Mouse (Mus musculus) splenic B cell, adult 2 months (primary cell): Measurements from ENCODE around the gene Tpm3.
"Not testable (repeated sequence)": the region's sequence is repeated elsewhere in the genome, so short reads cannot be mapped to it uniquely, and the experiment has no call there.

Experiments
- DNase-seq: peaks from one replicate; pipeline ENCODE4 v3.0.0-alpha.2; 2011; ENCODE audit warnings: low read depth, low spot score
- H3K27me3 ChIP-seq: 2 replicates; pipeline ENCODE4 v1.6.1; 2012; ENCODE audit warnings: mild to moderate bottlenecking, low read length, moderate library complexity, mixed read lengths; ENCODE audit not compliant: control insufficient read depth, poor library complexity, insufficient read depth, severe bottlenecking
- H3K36me3 ChIP-seq: 2 replicates; pipeline ENCODE4 v1.6.1; 2012; ENCODE audit warnings: mild to moderate bottlenecking, low read length, moderate library complexity, mixed read lengths; ENCODE audit not compliant: control insufficient read depth, poor library complexity, insufficient read depth, severe bottlenecking

Gene Tpm3

GRCm38 (mm10) chr3:90101673-90102072 lies 29.2 kb downstream of the Tpm3 start:
- no peak for DNase-seq
- H3K27me3 ChIP-seq: no peaks in the 10 kb centered on the region

DNA sequence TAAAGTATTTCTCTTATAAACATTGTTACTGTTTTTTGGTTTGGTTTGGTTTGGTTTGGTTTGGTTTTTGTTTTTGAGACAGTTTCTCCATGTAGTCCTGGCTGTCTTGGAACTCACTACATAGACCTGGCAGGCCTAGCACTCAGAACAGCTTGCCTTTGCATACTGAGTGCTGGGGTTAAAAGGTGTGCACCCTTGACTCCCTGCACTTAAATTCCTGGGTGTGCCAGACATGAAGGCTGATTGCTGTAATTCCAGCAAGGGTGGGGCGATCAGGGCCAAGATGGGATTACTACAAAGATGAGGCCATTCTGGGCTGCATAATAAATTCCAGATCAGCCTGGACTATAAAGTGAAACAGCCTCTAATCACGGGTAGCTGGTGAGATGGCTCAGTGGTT lies 29.8 kb downstream of the Tpm3 start:
- Histone ChIP-seq H3K27me3 (no peaks in the 10 kb centered on the region), H3K36me3 (peaks cover 3% of the 10 kb centered on the region; the same call in 1 of the 2 replicates)
- DNase-seq: no peak

More at GRCm38 (mm10) chr3:90101673-90102072, 29.2 kb downstream of the Tpm3 start:
- peaks cover 5% of the 10 kb centered on the region; the same call in 1 of the 2 replicates for H3K36me3 ChIP-seq

DNA sequence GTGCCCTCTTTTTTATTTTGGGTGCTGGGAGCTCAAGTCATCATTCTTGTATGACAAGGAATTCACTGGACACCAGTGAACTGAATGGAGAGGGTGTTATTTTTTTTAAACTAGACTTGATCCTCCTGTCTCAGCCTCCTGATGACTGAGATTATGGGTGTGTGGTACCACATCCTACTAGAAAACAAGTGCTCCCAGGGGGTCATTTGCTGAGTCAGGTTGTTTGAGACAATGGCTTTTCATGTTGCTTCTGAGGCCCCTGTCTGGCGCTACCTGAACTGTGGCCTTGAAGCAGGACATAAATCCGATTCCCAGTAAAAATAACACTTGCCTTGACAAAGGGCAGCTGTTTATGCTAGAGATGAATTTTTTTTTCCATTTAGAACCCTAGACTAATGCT lies 30.7 kb downstream of the Tpm3 start:
- Histone ChIP-seq H3K27me3 (no peaks in the 10 kb centered on the region), H3K36me3 (no peaks in the 10 kb centered on the region; the same call in 1 of the 2 replicates)
- no peak for DNase-seq

- no peaks in the 10 kb centered on the region; the same call in 1 of the 2 replicates for H3K36me3 ChIP-seq
- DNase-seq: no peak
- no peaks in the 10 kb centered on the region for H3K27me3 ChIP-seq
Measured at GRCm38 (mm10) chr3:90103938-90104337, 31.5 kb downstream of the Tpm3 start, which contains the start of gene Nup210l. TSS of gene Nup210l (plus strand) at chr3:90104132.

GRCm38 (mm10) chr3:90111706-90112105 lies 39.3 kb downstream of the Tpm3 start:
- no peaks in the 10 kb centered on the region for H3K27me3 ChIP-seq
- no peaks in the 10 kb centered on the region for H3K36me3 ChIP-seq
- peak; percentile 47 for DNase-seq

DNA sequence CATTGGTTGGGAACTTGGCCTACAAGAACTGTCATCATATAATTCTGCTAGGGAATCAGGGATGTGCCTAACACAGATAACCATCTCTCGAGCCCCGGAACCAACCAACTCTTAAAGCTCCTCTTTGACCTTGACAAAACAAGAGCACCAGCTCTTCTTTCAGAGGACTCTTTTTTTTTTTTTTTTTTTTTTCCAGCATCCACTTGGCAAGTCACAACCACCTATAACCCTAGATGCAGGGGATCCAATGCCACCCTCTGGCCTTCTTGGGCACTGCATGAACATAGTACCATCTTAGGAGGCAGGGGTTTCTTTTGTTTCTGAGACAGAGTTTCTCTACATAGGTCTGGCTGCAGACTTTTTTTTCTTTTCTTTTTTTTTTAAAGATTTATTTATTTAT lies 41.9 kb downstream of the Tpm3 start:
- no peaks in the 10 kb centered on the region for H3K36me3 ChIP-seq
- peak; percentile 50 for DNase-seq
- H3K27me3 ChIP-seq: no peaks in the 10 kb centered on the region

DNA sequence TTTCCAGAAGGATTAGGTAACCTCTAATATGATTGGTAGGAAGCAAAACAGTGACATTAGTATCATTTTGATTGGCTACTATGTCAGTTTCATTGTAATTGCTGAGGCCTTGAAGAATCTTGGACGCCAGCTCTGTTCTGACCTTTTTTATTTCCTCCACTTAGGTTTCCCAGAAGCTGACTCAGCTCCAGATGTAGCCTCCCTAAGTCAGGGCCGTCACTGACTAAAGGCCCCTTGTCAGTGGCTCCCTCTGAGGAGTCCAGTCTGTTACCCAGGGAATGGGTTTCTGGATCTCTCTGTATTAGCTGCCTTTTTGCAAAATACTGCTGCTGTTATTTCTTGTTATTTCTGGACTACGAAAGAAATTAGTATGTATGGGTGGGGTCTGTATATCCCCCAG lies 43.1 kb downstream of the Tpm3 start:
- Histone ChIP-seq H3K36me3 (no peaks in the 10 kb centered on the region), H3K27me3 (no peaks in the 10 kb centered on the region)
- no peak for DNase-seq

DNA sequence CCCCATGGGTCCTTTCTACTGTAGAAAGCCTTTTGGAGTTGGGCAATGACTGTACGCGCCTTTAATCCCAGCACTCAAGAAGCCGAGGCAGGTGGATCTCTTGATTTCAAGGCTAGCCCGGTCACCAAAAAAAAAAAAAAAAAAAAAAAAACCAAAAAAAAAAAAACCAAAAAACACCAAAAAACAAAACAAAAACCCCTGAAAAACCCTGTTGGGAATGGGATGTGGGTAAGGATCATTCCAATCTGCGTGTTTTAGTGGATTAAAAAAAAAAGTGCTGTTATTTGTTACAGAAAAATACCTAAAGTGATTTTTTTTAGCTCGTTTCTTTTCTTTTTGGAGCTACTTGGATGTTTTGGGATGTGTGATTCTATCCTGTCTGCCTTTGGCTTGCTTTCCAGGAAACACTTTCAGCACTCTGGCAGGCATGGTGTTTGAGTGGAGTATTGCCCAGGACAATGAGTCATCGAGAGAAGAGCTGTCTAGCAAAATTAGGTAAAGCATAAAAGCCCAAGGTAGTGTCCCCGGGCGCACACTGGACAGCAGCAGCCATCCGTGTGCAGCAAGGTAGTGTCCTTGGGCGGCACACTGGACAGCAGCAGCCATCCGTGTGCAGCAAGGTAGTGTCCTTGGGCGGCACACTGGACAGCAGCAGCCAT lies 45.8 kb downstream of the Tpm3 start:
- DNase-seq: no peak
- Histone ChIP-seq H3K36me3 (no peaks in the 10 kb centered on the region), H3K27me3 (no peaks in the 10 kb centered on the region)

- DNase-seq, H3K36me3 ChIP-seq, H3K27me3 ChIP-seq: not testable (repeated sequence)
Measured at GRCm38 (mm10) chr3:90122036-90122435, 49.6 kb downstream of the Tpm3 start.

- no peaks in the 10 kb centered on the region for H3K36me3 ChIP-seq
- no peaks in the 10 kb centered on the region for H3K27me3 ChIP-seq
- DNase-seq: peak; percentile 77
Measured at GRCm38 (mm10) chr3:90125710-90126109, 53.3 kb downstream of the Tpm3 start.

- DNase-seq: no peak
- Histone ChIP-seq H3K27me3 (no peaks in the 10 kb centered on the region), H3K36me3 (no peaks in the 10 kb centered on the region)
Measured at GRCm38 (mm10) chr3:90127881-90128280, 55.4 kb downstream of the Tpm3 start.

DNA sequence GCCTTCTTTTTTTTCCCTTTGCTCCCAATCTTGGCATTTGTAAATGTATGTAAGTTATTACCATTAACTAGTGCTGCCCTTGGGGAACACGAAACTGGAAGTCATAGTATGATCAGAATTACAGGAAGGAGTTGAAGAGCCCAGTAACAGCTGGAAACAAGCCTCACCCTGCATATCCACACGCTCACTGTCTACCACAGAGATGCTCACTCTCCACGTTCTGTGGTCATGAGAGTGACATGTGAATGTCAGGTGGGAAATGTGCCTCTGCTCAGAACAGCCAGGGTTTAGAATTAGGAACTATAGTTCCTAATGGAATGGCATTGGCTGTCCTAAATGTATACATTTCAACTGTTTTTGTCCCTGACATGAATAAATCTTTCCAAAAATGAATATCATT lies 60.3 kb downstream of the Tpm3 start:
- DNase-seq: no peak
- Histone ChIP-seq H3K36me3 (no peaks in the 10 kb centered on the region), H3K27me3 (no peaks in the 10 kb centered on the region)

DNA sequence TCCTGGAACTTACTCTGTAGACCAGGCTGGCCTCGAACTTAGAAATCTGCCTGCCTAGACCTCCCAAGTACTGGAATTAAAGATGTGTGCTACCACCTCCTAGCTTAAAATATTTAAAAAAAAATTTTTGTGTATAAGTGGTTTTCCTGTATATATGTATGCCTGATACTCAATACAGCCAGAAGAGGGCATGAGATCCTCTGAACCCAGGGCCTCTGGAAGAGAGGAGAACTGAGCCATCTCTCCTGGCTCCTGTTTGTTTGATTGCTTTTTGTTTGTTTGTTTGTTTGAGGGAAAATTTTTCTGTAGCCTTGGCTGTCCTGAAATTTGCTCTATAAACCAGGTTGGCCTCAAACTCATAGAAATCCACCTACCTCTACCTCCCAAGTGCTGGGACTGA lies 60.9 kb downstream of the Tpm3 start:
- no peak for DNase-seq
- H3K27me3 ChIP-seq: no peaks in the 10 kb centered on the region
- no peaks in the 10 kb centered on the region for H3K36me3 ChIP-seq

DNA sequence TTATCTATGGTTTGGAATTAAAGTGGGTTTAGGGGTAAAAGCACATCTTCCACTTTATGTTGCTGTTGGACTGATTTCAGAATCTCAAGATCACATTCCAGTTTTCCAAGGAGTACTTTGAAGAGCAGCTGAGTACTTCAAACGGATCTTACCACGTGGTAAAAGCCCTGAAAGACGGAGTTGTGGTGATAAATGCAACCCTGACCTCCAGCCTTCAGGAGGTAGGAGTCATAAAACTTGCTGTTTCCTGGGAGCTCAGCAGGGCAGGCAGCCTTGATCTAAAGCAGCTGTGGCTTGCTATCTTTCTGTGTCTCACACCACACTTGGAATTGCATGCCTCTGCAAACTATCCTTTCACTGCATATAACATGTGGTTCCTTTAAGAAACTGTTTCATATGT lies 62.0 kb downstream of the Tpm3 start:
- no peaks in the 10 kb centered on the region for H3K36me3 ChIP-seq
- no peaks in the 10 kb centered on the region for H3K27me3 ChIP-seq
- DNase-seq: no peak

GRCm38 (mm10) chr3:90134993-90135392 lies 62.5 kb downstream of the Tpm3 start:
- no peak for DNase-seq
- Histone ChIP-seq H3K27me3 (no peaks in the 10 kb centered on the region), H3K36me3 (no peaks in the 10 kb centered on the region)

- Histone ChIP-seq H3K36me3 (no peaks in the 10 kb centered on the region), H3K27me3 (no peaks in the 10 kb centered on the region)
- peak; percentile 44 for DNase-seq
Measured at GRCm38 (mm10) chr3:90136660-90137059, 64.2 kb downstream of the Tpm3 start.
